In the genomic region with DNA sequence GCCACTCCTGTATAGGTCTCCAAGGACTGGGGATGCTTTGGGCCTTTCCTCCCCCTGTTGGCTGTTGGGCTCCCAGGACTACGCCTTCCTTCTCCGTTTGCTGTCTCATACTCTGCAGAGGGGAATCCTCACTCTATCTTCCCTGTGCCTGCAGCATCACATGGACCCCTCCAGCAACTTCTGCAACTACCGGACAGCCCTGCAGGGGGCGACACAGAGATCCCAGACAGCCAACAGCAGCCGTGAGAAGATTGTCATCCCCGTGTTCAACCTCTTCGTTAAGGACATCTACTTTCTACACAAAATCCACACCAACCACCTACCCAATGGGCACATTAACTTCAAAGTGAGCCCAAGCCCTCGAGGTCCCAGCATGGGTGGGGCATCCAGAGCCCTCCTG, we compare ENCODE assay signal across 12 mouse cellular contexts. TPM values are rescaled to one million over a fixed set of nuclear protein-coding genes. Genes with fewer than 3 reads are reported as not detected.
DNase-seq lines count a peak whose midpoint lies in the region; ATAC-seq and TF ChIP-seq lines count a peak whose summit lies in the region.
"Had no signal": no experiment of that assay in that cellular context is flagged by ENCODE, and none has a peak within 500 bp of the region (broad histone marks: within the 10 kb centered on the region; RNA-seq: fewer than 3 reads in every experiment).

No protein-coding gene starts in this region.

- H3K4me1 ChIP-seq in forebrain, embryonic 11.5 days (replicated peaks; ENCODE audit: control insufficient read depth, insufficient read depth, low read length): no peaks in the 10 kb centered on the region
- H3K4me1 ChIP-seq in forebrain, embryonic 14.5 days (ENCODE audit: control insufficient read depth, insufficient read depth, low read length): no peaks in the 10 kb centered on the region
- H3K4me1 ChIP-seq in limb, embryonic 11.5 days (ENCODE audit: control insufficient read depth, insufficient read depth, low read length): no peaks in the 10 kb centered on the region
- no peaks in the 10 kb centered on the region for H3K4me1 ChIP-seq in limb, embryonic 10.5 days
- H3K4me1 ChIP-seq in CH12.LX (ENCODE audit: control insufficient read depth in 1 of 2, insufficient read depth in 2 of 2): no peaks in the 10 kb centered on the region

- dilution Hi-C loops in CH12.LX (cut with MboI; ENCODE audit: extremely low pct_ligation_motif_present, extremely low pct_unique_long_range_greater_than_20kb, low sequenced_read_pairs): no loop called here

- peak; percentile 30 to 57; a peak in 3 of 4 replicates for TF ChIP-seq CTCF in CH12.LX (conservative IDR thresholded peaks at IDR 0.05 in 1 of 2, IDR thresholded peaks at IDR 0.05 in 1 of 2; ENCODE audit: low read depth in 2 of 2, low read length in 2 of 2)

- H3K9ac ChIP-seq in forebrain, embryonic 11.5 days (ENCODE audit: low read length): no peak overlapping the region
- no peak overlapping the region for H3K9ac ChIP-seq in forebrain, embryonic 14.5 days (ENCODE audit: low read length)
- no peak overlapping the region for H3K9ac ChIP-seq in limb, embryonic 11.5 days (ENCODE audit: low read length)
- no peak overlapping the region for H3K9ac ChIP-seq in CH12.LX (ENCODE audit: insufficient read depth, low read depth)
- H3K9ac ChIP-seq: lung, embryonic 15.5 days had no signal

- H3K4me2 ChIP-seq in forebrain, embryonic 11.5 days (ENCODE audit: low read depth, low read length, severe bottlenecking): no peak overlapping the region
- no peak overlapping the region for H3K4me2 ChIP-seq in forebrain, embryonic 14.5 days (ENCODE audit: low read length)
- H3K4me2 ChIP-seq in limb, embryonic 11.5 days (ENCODE audit: low read depth, severe bottlenecking): no peak overlapping the region
- H3K4me2 ChIP-seq in CH12.LX (ENCODE audit: insufficient read depth, low read depth, poor library complexity, severe bottlenecking): no peak overlapping the region
- H3K4me2 ChIP-seq: lung, embryonic 15.5 days had no signal

- ATAC-seq in forebrain, embryonic 11.5 days (replicated peaks; ENCODE audit: low FRiP score): no peak
- ATAC-seq in forebrain, embryonic 14.5 days: no peak
- no peak for ATAC-seq in limb, embryonic 11.5 days (ENCODE audit: insufficient number of reproducible peaks, low FRiP score, low TSS enrichment, low read depth)
- ATAC-seq in inflammation-experienced regulatory T-cells, adult 6 months: no peak

- WGBS in forebrain, embryonic 11.5 days: 60% methylated on average over 8 of the region's 8 CpGs
- 53% methylated on average over 8 of the region's 8 CpGs for WGBS in forebrain, embryonic 14.5 days
- WGBS in limb, embryonic 11.5 days: 62% methylated on average over 8 of the region's 8 CpGs
- 69% methylated on average over 8 of the region's 8 CpGs for WGBS in limb, embryonic 10.5 days

- no peaks in the 10 kb centered on the region for H3K9me3 ChIP-seq in forebrain, embryonic 11.5 days (ENCODE audit: control insufficient read depth, low read length)
- no peaks in the 10 kb centered on the region for H3K9me3 ChIP-seq in forebrain, embryonic 14.5 days (replicated peaks; ENCODE audit: control insufficient read depth, low read length)
- no peaks in the 10 kb centered on the region for H3K9me3 ChIP-seq in limb, embryonic 11.5 days (ENCODE audit: control insufficient read depth, low read length)
- H3K9me3 ChIP-seq in limb, embryonic 10.5 days (replicated peaks): no peaks in the 10 kb centered on the region
- H3K9me3 ChIP-seq in CH12.LX (replicated peaks; ENCODE audit: low read length): no peaks in the 10 kb centered on the region
- H3K9me3 ChIP-seq: G1E; lung, embryonic 15.5 days had no signal

- H3K27me3 ChIP-seq in forebrain, embryonic 11.5 days (ENCODE audit: control insufficient read depth, insufficient read depth, low read length): no peaks in the 10 kb centered on the region
- H3K27me3 ChIP-seq in forebrain, embryonic 14.5 days (replicated peaks; ENCODE audit: control insufficient read depth, insufficient read depth, low read length): no peaks in the 10 kb centered on the region
- H3K27me3 ChIP-seq in limb, embryonic 11.5 days (ENCODE audit: control insufficient read depth, insufficient read depth, low read length): no peaks in the 10 kb centered on the region
- H3K27me3 ChIP-seq in limb, embryonic 10.5 days (ENCODE audit: low read depth, poor library complexity, severe bottlenecking): no peaks in the 10 kb centered on the region
- H3K27me3 ChIP-seq in CH12.LX (replicated peaks): peaks cover 80% of the 10 kb centered on the region

- in situ Hi-C loops in CH12.LX (cut with MboI; ENCODE audit: low pct_ligation_motif_present, low pct_unique_long_range_greater_than_20kb, low sequenced_read_pairs): no loop called here

- no peak overlapping the region for H3K27ac ChIP-seq in forebrain, embryonic 11.5 days (ENCODE audit: low read depth, low read length)
- H3K27ac ChIP-seq in forebrain, embryonic 14.5 days (ENCODE audit: low read depth, low read length): no peak overlapping the region
- no peak overlapping the region for H3K27ac ChIP-seq in limb, embryonic 11.5 days (replicated peaks; ENCODE audit: low read depth, low read length)
- H3K27ac ChIP-seq in limb, embryonic 10.5 days: no peak overlapping the region
- no peak overlapping the region for H3K27ac ChIP-seq in CH12.LX (ENCODE audit: insufficient read depth, low read depth)
- H3K27ac ChIP-seq: lung, embryonic 15.5 days had no signal

- no peak for TF ChIP-seq EP300 in CH12.LX (IDR thresholded peaks at IDR 0.05; ENCODE audit: low read length)

- peak; percentile 58 for DNase-seq in forebrain, embryonic 11.5 days (ENCODE audit: low spot score)
- no peak for DNase-seq in forebrain, embryonic 14.5 days (ENCODE audit: low spot score)
- DNase-seq in limb, embryonic 11.5 days (ENCODE audit: low spot score): peak; percentile 37
- DNase-seq in limb, embryonic 10.5 days (ENCODE audit: low spot score): no peak
- DNase-seq in CH12.LX (ENCODE audit: extremely low read depth): peak; percentile 38
- DNase-seq in induced T-regulatory cell, adult 2 months (ENCODE audit: low read depth): peak; percentile 21
- no peak for DNase-seq in spleen, postnatal 14 days (ENCODE audit: low spot score in 2 of 2)
- DNase-seq: gastrocnemius, postnatal 10 days; kidney, adult 9 months had no signal

- H3K79me2 ChIP-seq in CH12.LX (replicated peaks; ENCODE audit: control insufficient read depth, extremely low read depth, insufficient read depth, poor library complexity, severe bottlenecking): no peaks in the 10 kb centered on the region

- H3K4me3 ChIP-seq in forebrain, embryonic 11.5 days (ENCODE audit: low read depth, low read length): no peak overlapping the region
- no peak overlapping the region for H3K4me3 ChIP-seq in forebrain, embryonic 14.5 days (ENCODE audit: low read depth, low read length)
- no peak overlapping the region for H3K4me3 ChIP-seq in limb, embryonic 11.5 days (ENCODE audit: low read depth, low read length)
- no peak overlapping the region for H3K4me3 ChIP-seq in limb, embryonic 10.5 days
- H3K4me3 ChIP-seq in CH12.LX (replicated peaks in 1 of 3; ENCODE audit: low read depth in 2 of 3, low read length in 2 of 3, poor library complexity in 1 of 3): no peak overlapping the region
- H3K4me3 ChIP-seq: lung, embryonic 15.5 days had no signal

- TF ChIP-seq RAD21 in CH12.LX (IDR thresholded peaks at IDR 0.05; ENCODE audit: low read depth, low read length): no peak

- no peak for TF ChIP-seq POLR2A in CH12.LX (IDR thresholded peaks at IDR 0.05; ENCODE audit: low read depth, low read length)

- no peaks in the 10 kb centered on the region for H3K36me3 ChIP-seq in forebrain, embryonic 11.5 days (ENCODE audit: control insufficient read depth, insufficient read depth, low read length)
- H3K36me3 ChIP-seq in forebrain, embryonic 14.5 days (ENCODE audit: control insufficient read depth, insufficient read depth, low read length): no peaks in the 10 kb centered on the region
- no peaks in the 10 kb centered on the region for H3K36me3 ChIP-seq in limb, embryonic 11.5 days (ENCODE audit: control insufficient read depth, insufficient read depth, low read length)
- H3K36me3 ChIP-seq in limb, embryonic 10.5 days: no peaks in the 10 kb centered on the region
- no peaks in the 10 kb centered on the region for H3K36me3 ChIP-seq in CH12.LX (replicated peaks in 1 of 2; ENCODE audit: control insufficient read depth in 1 of 2, insufficient read depth in 1 of 2, low read length in 1 of 2)
- H3K36me3 ChIP-seq: G1E; lung, embryonic 15.5 days had no signal

TF ChIP-seq in CH12.LX, 34 proteins besides CTCF, POLR2A, EP300 and RAD21:
- no peak for TF ChIP-seq MAZ (IDR thresholded peaks at IDR 0.05; ENCODE audit: low read depth, low read length)
- no peak for TF ChIP-seq MEF2A (IDR thresholded peaks at IDR 0.05; ENCODE audit: borderline replicate concordance, low read depth, low read length)
- TF ChIP-seq USF2 (conservative IDR thresholded peaks at IDR 0.05; ENCODE audit: low read depth, low read length): no peak
- TF ChIP-seq SMC3 (IDR thresholded peaks at IDR 0.05; ENCODE audit: low read depth, low read length): peak; percentile 25
TF ChIP-seq in CH12.LX: peak in this region for 1.

RNA-seq across cellular contexts. Expression of gene Csgalnact2, which starts 51.0 kb away (rescaled TPM):
- polyA plus RNA-seq in forebrain, embryonic 11.5 days (2014; fragmentation: Nextera tagmentation; extraction: Ambion mirVana): 8.1 and 9.3 TPM in 2 replicates
- polyA plus RNA-seq in forebrain, embryonic 14.5 days (2014; fragmentation: Nextera tagmentation; extraction: Ambion mirVana): 10.7 and 11.3 TPM in 2 replicates
- polyA plus RNA-seq in limb, embryonic 11.5 days (2014; fragmentation: Nextera tagmentation; extraction: Ambion mirVana): 10.3 and 10.8 TPM in 2 replicates
- 5.2 and 7.6 TPM in 2 replicates for polyA plus RNA-seq in limb, embryonic 10.5 days (2016; fragmentation: Nextera tagmentation; extraction: Ambion mirVana)
- total RNA-seq in CH12.LX (2012; rRNA removed): 2.2 and 2.4 TPM in 2 replicates
- total RNA-seq in CH12.LX (2014; rRNA removed): 6.4 and 7.3 TPM in 2 replicates
- polyA plus RNA-seq in CH12.LX (2012; ENCODE audit: insufficient read length, low read depth): 2.1 and 3.0 TPM in 2 replicates
- polyA plus RNA-seq in inflammation-experienced regulatory T-cells, adult 6 months (2017; shearing (Covaris generic)): 1 to 10 TPM; 7.1 to 8.5 (median 8.1) TPM

Comparison
In these comparisons a context has a peak if more than half of its experiments do, and no peak if none do; other contexts are left out.
1. DNase-seq: peak in forebrain, embryonic 11.5 days (single experiment), limb, embryonic 11.5 days (single experiment), CH12.LX (single experiment) and induced T-regulatory cell, adult 2 months (single experiment); none in forebrain, embryonic 14.5 days (single experiment), limb, embryonic 10.5 days (single experiment) and spleen, postnatal 14 days (0 of 2).